Mouse (Mus musculus): ENCODE data around the gene Twnk.

Gene Twnk

GRCm38 (mm10) chr19:45054892-45055690 is 49.6 kb downstream of the Twnk start:
- no peak for DNase-seq

- DNase-seq: no peak
Measured at GRCm38 (mm10) chr19:45056364-45056763, 50.9 kb downstream of the Twnk start.

- no peak for DNase-seq
Measured at GRCm38 (mm10) chr19:45056908-45057698, 51.6 kb downstream of the Twnk start.

GRCm38 (mm10) chr19:45057724-45058112 is 52.3 kb downstream of the Twnk start:
- no peak for DNase-seq

GRCm38 (mm10) chr19:45058113-45058839 is 52.8 kb downstream of the Twnk start:
- peak; percentile 91 to 92 for DNase-seq

GRCm38 (mm10) chr19:45058841-45059240 is 53.4 kb downstream of the Twnk start:
- no peak for DNase-seq
